Mouse (Mus musculus): Measurements from ENCODE around the gene Rab5b. TPM values are rescaled to one million over a fixed set of nuclear protein-coding genes. Genes with fewer than 3 reads are reported as not detected.

The Rab5b gene
- polyA plus RNA-seq, 1 experiment = 19.7 TPM

GRCm38 (mm10) chr10:128635697-128636096, 60.4 kb downstream of the Rab5b start:
- TF ChIP-seq GATA1 (IDR thresholded peaks at IDR 0.05; ENCODE audit: low read length) = no peak

DNA sequence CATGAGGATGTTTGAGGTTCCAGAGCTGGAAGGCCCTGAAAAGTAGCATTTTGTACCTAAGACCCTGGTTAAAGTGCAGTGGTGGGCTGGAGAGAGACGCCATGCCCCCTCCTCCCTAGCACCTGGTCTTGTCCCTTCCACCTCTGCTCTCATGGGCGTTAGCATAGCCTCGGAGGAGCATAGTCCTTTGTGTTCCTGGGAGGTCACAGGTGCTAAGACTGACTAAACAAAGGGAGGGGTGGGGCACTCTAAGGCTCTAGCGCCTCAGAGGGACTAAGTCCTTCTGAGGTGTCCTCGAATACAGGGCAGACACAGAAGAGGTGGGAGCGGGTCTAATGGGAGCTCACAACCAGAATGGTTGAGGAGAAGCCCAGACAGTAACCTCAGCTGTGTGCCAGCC, 64.5 kb downstream of the Rab5b start:
- TF ChIP-seq GATA1 (IDR thresholded peaks at IDR 0.05; ENCODE audit: low read length) = no peak

- TF ChIP-seq GATA1 (IDR thresholded peaks at IDR 0.05; ENCODE audit: low read length) = no peak
Observed at GRCm38 (mm10) chr10:128629746-128630145, 66.3 kb downstream of the Rab5b start.

DNA sequence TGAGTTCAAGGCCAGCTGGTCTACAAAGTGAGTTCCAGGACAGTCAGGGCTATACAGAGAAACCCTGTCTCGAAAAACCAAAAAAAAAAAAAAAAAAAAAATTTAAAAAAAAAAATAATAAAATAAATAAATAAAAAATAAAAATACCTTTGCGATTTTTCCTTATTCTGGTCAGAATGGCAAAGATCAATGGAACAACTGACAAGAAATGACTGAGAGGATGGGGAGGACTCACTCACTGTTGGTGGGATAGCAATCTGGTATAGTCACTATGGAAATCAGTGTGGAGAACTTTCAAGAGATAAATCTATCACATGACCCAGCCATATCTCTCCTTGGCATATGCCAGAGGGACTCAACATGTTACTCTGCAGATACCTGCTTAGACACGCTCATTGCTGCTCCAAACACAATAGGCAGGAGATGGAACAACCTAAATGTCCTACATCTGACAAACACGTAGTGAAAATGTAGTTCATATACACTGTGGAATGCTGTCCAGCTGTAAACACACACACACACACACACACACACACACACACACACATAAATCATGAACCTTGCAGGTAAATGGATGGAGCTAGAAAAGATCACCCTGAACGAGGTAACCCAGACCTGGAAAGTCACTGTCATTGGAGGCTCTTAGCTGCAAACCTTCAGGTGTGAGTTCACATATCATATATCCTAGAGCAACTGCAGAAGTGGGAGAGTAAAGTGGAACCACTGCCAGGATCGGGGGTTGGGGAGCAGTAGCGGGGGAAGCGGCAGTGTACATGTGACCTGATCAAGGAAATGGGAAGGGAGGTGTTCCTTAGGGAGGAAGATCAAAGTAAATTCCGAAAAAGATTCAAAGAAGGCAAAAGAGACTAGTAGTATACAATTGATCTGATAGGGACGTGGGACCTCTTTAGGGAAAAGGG, 68.4 kb downstream of the Rab5b start:
- TF ChIP-seq GATA1 (IDR thresholded peaks at IDR 0.05; ENCODE audit: low read length) = peak; percentile 63

Other genes with a start within 250 kb of the Rab5b start
- gene Smarcc2, start 237.0 kb downstream of the Rab5b start, polyA plus RNA-seq (2012) = 158 and 204 TPM in 2 replicates
- gene Myl6, start 202.1 kb downstream of the Rab5b start, polyA plus RNA-seq (2012) = 221 and 292 TPM in 2 replicates
- gene Myl6b, start 197.6 kb downstream of the Rab5b start, polyA plus RNA-seq (2012) = 18.5 and 18.8 TPM in 2 replicates
- gene Esyt1, start 170.4 kb downstream of the Rab5b start, polyA plus RNA-seq (2012) = 77.9 and 92.1 TPM in 2 replicates
- gene Zc3h10, start 148.5 kb downstream of the Rab5b start, polyA plus RNA-seq (2012) = 18.8 and 21.2 TPM in 2 replicates
- 8,707 and 11,892 TPM in 2 replicates for gene Rpl41, start 147.0 kb downstream of the Rab5b start, polyA plus RNA-seq (2012)
- 631 and 749 TPM in 2 replicates for gene Pa2g4, start 130.3 kb downstream of the Rab5b start, polyA plus RNA-seq (2012)
- 0.39 TPM in 2 replicates for gene Erbb3, start 106.6 kb downstream of the Rab5b start, polyA plus RNA-seq (2012)
- gene Rps26, start 69.5 kb downstream of the Rab5b start, polyA plus RNA-seq (2012) = 1,312 and 5,477 TPM in 2 replicates
- gene Ikzf4, start 50.3 kb downstream of the Rab5b start, polyA plus RNA-seq (2012) = 2.7 and 3.6 TPM in 2 replicates
- gene Suox, start 22.2 kb downstream of the Rab5b start, polyA plus RNA-seq (2012) = 0.66 and 0.90 TPM in 2 replicates
- 0.10 and 0.18 TPM in 2 replicates for gene Pmel, start 7.9 kb upstream of the Rab5b start, polyA plus RNA-seq (2012)
- gene Cdk2, start 8.8 kb upstream of the Rab5b start, polyA plus RNA-seq (2012) = 21.0 and 30.8 TPM in 2 replicates
- 0.12 TPM in 2 replicates for gene Dgka, start 48.6 kb upstream of the Rab5b start, polyA plus RNA-seq (2012)
- 166 TPM in 2 replicates for gene Pym1, start 51.6 kb upstream of the Rab5b start, polyA plus RNA-seq (2012)
- 0.02 TPM in 1 of 2 replicates, not detected in the other for gene Mmp19, start 94.6 kb upstream of the Rab5b start, polyA plus RNA-seq (2012)
- 9.6 and 12.6 TPM in 2 replicates for gene Dnajc14, start 107.8 kb upstream of the Rab5b start, polyA plus RNA-seq (2012)
- 1.2 and 1.6 TPM in 2 replicates for gene Tmem198b, start 108.1 kb upstream of the Rab5b start, polyA plus RNA-seq (2012)
- gene Sarnp, start 121.1 kb upstream of the Rab5b start, polyA plus RNA-seq (2012) = 4.5 and 7.1 TPM in 2 replicates
- 16.4 and 19.8 TPM in 2 replicates for gene Ormdl2, start 125.4 kb upstream of the Rab5b start, polyA plus RNA-seq (2012)
- 0.02 and 0.04 TPM in 2 replicates for gene Gdf11, start 195.5 kb upstream of the Rab5b start, polyA plus RNA-seq (2012)
- gene Cd63, start 204.7 kb upstream of the Rab5b start, polyA plus RNA-seq (2012) = not detected in 2 replicates
- gene Rdh5, start 226.6 kb upstream of the Rab5b start, polyA plus RNA-seq (2012) = 0.61 and 0.65 TPM in 2 replicates
- 105 and 109 TPM in 2 replicates for gene Bloc1s1, start 227.8 kb upstream of the Rab5b start, polyA plus RNA-seq (2012)
- gene Itga7, start 237.6 kb upstream of the Rab5b start, polyA plus RNA-seq (2012) = 0.43 and 0.71 TPM in 2 replicates